Mouse (Mus musculus) heart, postnatal 10 days (tissue): ENCODE data around the gene Casz1. TPM values are rescaled to one million over a fixed set of nuclear protein-coding genes. Genes with fewer than 3 reads are reported as not detected.

ENCODE experiments used
- DNase-seq, 2 experiments: peaks; one replicate each; pipeline ENCODE4 v3.0.0; 2021
- intact Hi-C: fragments of 180-260 bp; cut with DNase I; formaldehyde crosslinking; loops from one replicate; pipeline ENCODE4 v1.15.1; 2025
- total RNA-seq, 2 experiments: library from RNA; stranded (reverse); gene quantifications; 2 replicates each; pipeline ENCODE4 v1.2.3; 2021

Gene Casz1
- total RNA-seq, 2 experiments from 2014 or later = 64.7 to 67.2 TPM

DNA sequence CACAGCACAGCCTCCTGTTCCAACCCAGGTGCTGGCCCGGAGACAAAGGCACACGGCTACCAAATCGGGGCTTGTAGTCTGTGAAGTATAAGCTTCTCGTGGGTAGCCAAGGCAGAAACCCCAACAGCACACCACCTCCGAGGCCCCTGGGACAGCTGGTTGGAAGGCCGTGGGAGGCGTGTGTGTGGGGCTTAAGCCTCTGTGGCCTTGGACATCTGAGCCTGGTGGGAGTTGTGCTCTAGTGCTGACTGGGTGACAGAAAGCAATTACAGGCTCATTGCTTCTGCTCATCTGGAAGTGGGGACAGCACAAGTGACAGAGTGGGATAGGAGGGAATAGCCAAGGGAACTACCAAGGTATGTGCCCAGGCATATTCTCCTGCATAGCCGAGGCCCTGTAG is 119.7 kb downstream of the Casz1 start:
- intact Hi-C loops = no loop called here
- no peak for DNase-seq

DNA sequence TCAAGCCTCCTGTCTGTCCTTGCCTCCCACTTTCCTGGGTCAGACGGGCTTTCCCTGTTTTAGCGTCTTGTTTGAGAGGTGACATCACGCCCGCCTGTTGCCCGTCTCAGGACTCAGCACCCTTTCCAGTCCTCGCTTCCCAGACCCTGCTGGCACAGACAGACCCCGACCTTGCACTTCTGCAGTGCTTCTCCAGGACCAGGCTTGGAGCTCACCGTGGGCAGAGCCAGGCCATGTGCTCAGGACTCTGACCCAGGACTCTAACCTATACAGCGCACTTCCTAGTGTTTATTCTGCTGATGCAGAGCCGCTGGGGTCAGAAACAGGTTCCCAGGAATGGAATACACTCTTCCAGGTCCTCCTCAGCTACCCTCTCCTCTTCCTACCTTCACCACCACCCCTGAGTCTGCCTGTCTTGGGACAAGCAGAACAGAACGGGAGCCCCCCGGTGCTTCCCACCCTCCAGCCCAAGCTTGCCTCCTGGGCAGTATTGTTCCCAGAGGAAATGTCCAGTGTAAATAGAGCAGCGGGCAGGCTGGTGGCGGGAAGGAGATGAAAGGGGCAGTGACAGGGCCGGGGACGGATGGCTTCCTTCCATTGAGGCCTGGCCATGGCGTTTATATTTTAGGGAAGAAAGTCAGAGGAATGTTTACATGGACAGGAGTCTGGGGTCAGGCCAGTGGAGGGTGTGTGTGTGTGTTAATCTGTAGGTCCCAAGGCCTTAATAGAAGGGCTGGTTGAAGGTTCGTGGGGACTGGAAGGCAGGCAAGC is 121.5 kb downstream of the Casz1 start:
- DNase-seq = no peak
- intact Hi-C loops = no loop called here

- no peak for DNase-seq
- intact Hi-C loops = no loop called here
Observed at GRCm38 (mm10) chr4:148926459-148926858, 122.2 kb downstream of the Casz1 start.

- intact Hi-C loops = no loop called here
- peak in 1 of 2 experiments; percentile 68 for DNase-seq
Observed at GRCm38 (mm10) chr4:148928316-148928715, 124.1 kb downstream of the Casz1 start.

DNA sequence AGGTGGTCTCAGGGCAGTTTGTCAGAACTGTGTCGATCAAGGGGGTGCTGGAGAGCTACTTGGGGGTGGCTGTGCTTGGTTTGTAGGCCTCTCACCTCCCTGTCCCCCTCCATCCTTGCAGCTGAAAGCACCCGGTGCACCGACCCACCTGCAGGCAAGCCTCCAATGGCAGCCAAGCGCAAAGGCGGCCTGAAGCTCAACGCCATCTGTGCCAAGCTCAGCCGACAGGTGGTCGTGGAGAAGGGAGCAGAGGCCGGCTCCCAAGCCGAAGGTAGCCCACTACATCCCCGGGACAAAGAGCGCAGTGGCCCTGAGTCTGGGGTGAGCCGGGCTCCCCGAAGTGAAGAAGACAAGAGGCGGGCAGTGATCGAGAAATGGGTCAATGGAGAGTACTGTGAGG is 124.6 kb downstream of the Casz1 start:
- no peak for DNase-seq
- intact Hi-C loops = no loop called here

- no peak for DNase-seq
- intact Hi-C loops = no loop called here
Observed at GRCm38 (mm10) chr4:148930721-148931229, 126.5 kb downstream of the Casz1 start.

DNA sequence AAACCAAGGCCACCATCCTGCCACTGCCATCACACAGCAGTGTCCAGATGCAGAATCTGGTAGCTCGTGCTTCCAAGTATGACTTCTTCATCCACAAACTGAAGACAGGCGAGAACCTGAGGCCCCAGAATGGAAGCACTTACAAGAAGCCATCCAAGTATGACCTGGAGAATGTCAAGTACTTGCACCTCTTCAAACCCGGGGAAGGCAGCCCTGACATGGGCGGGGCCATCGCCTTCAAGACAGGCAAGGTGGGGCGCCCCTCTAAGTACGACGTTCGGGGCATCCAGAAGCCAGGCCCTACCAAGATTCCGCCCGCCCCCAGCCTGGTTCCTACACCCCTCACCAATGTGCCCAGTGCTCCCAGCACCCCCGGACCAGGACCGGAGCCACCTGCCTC is 128.9 kb downstream of the Casz1 start:
- intact Hi-C loops = no loop called here
- DNase-seq = no peak

GRCm38 (mm10) chr4:148935211-148935610 is 131.0 kb downstream of the Casz1 start:
- DNase-seq = peak; percentile 75 to 76
- intact Hi-C loops = no loop called here

DNA sequence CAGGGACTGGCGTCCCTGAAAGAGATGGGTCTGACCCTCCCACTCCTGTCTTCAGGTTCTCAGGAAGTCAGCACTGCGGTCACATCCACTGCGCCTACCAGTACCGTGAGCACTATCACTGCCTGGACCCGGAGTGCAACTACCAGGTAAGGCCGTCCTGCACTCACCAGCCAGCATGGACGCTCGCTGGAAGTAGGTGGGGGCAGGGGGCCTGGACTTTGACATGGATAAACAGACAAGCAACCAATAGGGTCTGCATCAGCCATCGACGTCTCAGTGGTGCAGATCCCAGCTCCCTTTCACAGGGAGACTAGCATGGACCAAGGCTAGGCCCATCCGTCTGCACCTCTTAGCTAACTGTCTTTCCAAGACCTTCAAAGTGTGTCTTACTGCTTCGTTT is 131.9 kb downstream of the Casz1 start:
- no peak for DNase-seq
- intact Hi-C loops = no loop called here

GRCm38 (mm10) chr4:148936727-148937126 is 132.5 kb downstream of the Casz1 start:
- DNase-seq = peak; percentile 74
- intact Hi-C loops = no loop called here

DNA sequence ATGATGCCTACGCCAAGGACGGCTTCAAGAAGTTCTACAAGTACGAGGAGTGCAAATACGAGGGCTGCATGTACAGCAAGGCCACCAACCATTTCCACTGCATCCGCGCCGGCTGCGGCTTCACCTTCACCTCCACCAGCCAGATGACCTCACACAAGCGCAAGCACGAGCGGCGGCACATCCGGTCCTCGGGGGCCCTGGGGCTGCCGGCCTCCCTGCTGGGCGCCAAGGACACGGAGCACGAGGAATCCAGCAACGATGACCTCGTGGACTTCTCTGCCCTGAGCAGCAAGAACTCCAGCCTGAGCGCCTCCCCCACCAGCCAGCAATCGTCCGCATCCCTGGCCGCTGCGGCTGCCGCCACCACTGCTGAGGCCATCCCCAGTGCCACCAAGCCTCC is 134.3 kb downstream of the Casz1 start:
- intact Hi-C loops = no loop called here
- DNase-seq = no peak

GRCm38 (mm10) chr4:148940674-148941211 is 136.5 kb downstream of the Casz1 start:
- DNase-seq = peak; percentile 75 to 78
- intact Hi-C loops = no loop called here

DNA sequence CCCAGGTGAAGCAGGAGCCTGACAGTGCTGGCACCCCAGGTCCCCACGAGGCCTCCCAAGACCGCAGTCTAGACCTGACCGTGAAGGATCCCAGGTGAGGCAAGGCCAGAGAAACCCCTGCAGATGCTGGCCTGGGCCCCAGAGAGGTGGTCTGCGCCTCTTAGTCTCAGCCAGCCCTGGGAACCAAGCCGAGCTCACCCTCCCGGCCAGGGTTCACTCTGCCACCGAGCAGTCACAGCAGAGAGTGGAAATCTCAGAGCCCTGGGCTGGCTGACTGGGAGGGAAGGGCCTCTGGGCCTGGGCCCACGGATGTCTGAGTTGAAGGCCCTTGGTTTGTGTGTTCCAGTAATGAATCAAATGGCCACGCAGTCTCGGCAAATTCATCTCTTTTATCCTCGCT is 137.1 kb downstream of the Casz1 start:
- DNase-seq = no peak
- intact Hi-C loops = no loop called here

- no peak for DNase-seq
- intact Hi-C loops = no loop called here
Observed at GRCm38 (mm10) chr4:148943099-148943498, 138.9 kb downstream of the Casz1 start.

GRCm38 (mm10) chr4:148945476-148945881 is 141.2 kb downstream of the Casz1 start:
- intact Hi-C loops = no loop called here
- DNase-seq = peak; percentile 64 to 67

- intact Hi-C loops = no loop called here
- DNase-seq = no peak
Observed at GRCm38 (mm10) chr4:148946071-148946470, 141.8 kb downstream of the Casz1 start.

GRCm38 (mm10) chr4:148947833-148948388 is 143.7 kb downstream of the Casz1 start:
- DNase-seq = no peak
- intact Hi-C loops = no loop called here

DNA sequence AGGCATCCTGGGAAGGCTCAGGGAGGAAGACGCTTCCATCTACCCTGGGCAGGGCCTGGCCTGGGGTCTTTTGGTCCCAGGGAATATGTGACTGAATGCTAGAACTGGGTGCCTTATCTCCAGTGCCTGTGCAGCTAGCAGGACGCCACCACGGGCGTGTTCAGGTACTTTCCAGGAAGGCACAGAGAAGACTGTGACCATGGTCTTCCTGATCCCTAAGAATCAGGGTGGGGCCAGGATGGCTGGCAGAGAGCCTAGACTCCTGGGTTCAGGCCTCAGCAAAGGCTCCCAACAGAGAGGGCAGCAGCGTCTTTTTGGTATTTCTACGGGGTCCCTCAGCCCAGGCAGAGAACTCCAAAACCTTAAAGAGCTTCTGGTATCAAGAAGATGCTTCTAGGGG is 146.3 kb downstream of the Casz1 start:
- intact Hi-C loops = loop anchor here (5.0 kb wide), 2 partner anchors 48 to 208 kb away; no protein-coding TSS in a partner anchor
- DNase-seq = no peak

GRCm38 (mm10) chr4:148950932-148951650 is 146.9 kb downstream of the Casz1 start:
- intact Hi-C loops = loop anchor here (5.0 kb wide), 2 partner anchors 49 to 209 kb away; no protein-coding TSS in a partner anchor
- DNase-seq = peak; percentile 80 to 82

- DNase-seq = no peak
- intact Hi-C loops = loop anchor here (5.0 kb wide), 2 partner anchors 50 to 210 kb away; no protein-coding TSS in a partner anchor
Observed at GRCm38 (mm10) chr4:148951821-148952291, 147.6 kb downstream of the Casz1 start.
